Mouse (Mus musculus) intestine, postnatal 0 days (tissue): ENCODE results near the gene Mob2. TPM values are rescaled to one million over a fixed set of nuclear protein-coding genes. Genes with fewer than 3 reads are reported as not detected.

Experiments
- ATAC-seq: fragments of 200-750 bp; cut with Nextera tagmentation; 2 replicates; pipeline ENCODE4 v1.8.0; 2017; ENCODE audit warnings: mild to moderate bottlenecking, moderate TSS enrichment, moderate library complexity
- H3K27ac ChIP-seq: fragments of 300-500 bp; sonication (generic); 2 replicates; pipeline ENCODE4 v1.5.1; 2014; ENCODE audit warnings: mild to moderate bottlenecking, low read depth, low read length, moderate library complexity
- H3K27me3 ChIP-seq: fragments of 300-500 bp; sonication (generic); replicated peaks from 2 replicates; pipeline ENCODE4 v1.6.1; 2014; ENCODE audit warnings: low read length, mixed read lengths; ENCODE audit not compliant: control insufficient read depth, insufficient read depth
- H3K36me3 ChIP-seq: fragments of 300-500 bp; sonication (generic); 2 replicates; pipeline ENCODE4 v1.6.1; 2014; ENCODE audit warnings: mild to moderate bottlenecking, moderate library complexity; ENCODE audit not compliant: control insufficient read depth, insufficient read depth
- H3K4me1 ChIP-seq: fragments of 300-500 bp; sonication (generic); replicated peaks from 2 replicates; pipeline ENCODE4 v1.6.1; 2014; ENCODE audit warnings: antibody characterized with exemption, low read length, mixed read lengths; ENCODE audit not compliant: control insufficient read depth, insufficient read depth
- H3K4me2 ChIP-seq: fragments of 300-500 bp; sonication (generic); replicated peaks from 2 replicates; pipeline ENCODE4 v1.6.1; 2014; ENCODE audit warnings: low read depth, mild to moderate bottlenecking, moderate library complexity
- H3K4me3 ChIP-seq: fragments of 300-500 bp; sonication (generic); 2 replicates; pipeline ENCODE4 v1.5.1; 2014; ENCODE audit warnings: low read depth, low read length
- H3K9ac ChIP-seq: fragments of 300-500 bp; sonication (generic); 2 replicates; pipeline ENCODE4 v1.6.1; 2014; ENCODE audit warnings: mild to moderate bottlenecking, low read depth, low read length
- H3K9me3 ChIP-seq: fragments of 300-500 bp; sonication (generic); 2 replicates; pipeline ENCODE4 v1.6.1; 2016; ENCODE audit warnings: mixed run types; ENCODE audit not compliant: control insufficient read depth
- CTCF ChIP-seq: sonication (generic); IDR thresholded peaks from 2 replicates; pipeline ENCODE4 v1.5.1; 2016; ENCODE audit warnings: low read depth, mild to moderate bottlenecking, control low read depth, antibody characterized with exemption, moderate library complexity
- WGBS: fragments of 180-500 bp; shearing (Covaris S2); extraction: QIAGEN DNeasy Blood & Tissue Kit; methylation state at CpG from one replicate; pipeline ENCODE4 v1.1.7; 2014; 5-methylcytosine and 5-hydroxymethylcytosine counted together
- polyA plus RNA-seq: library from polyadenylated mRNA; unstranded; fragments of >200 nt; fragmentation: Nextera tagmentation; extraction: Ambion mirVana; gene quantifications from 2 replicates; pipeline ENCODE4 v1.2.1, GENCODE M21; 2015

The Mob2 gene
- polyA plus RNA-seq, 1 experiment from 2014 or later, result 54.7 TPM

GRCm38 (mm10) chr7:142082607-142083006, 21.7 kb upstream of the Mob2 start:
- 67% methylated on average over 16 of the region's 16 CpGs for WGBS
- H3K4me2 ChIP-seq, result no peak overlapping the region
- no peak overlapping the region for H3K9ac ChIP-seq
- no peaks in the 10 kb centered on the region for H3K4me1 ChIP-seq
- H3K27me3 ChIP-seq, result peaks cover 5% of the 10 kb centered on the region; the same call in 1 of the 2 replicates
- H3K9me3 ChIP-seq, result no peaks in the 10 kb centered on the region
- no peak overlapping the region for H3K4me3 ChIP-seq
- no peak overlapping the region for H3K27ac ChIP-seq
- ATAC-seq, result no peak
- peaks cover 28% of the 10 kb centered on the region; the same call in 1 of the 2 replicates for H3K36me3 ChIP-seq
- TF ChIP-seq CTCF, result no peak

GRCm38 (mm10) chr7:142082179-142082578, 21.3 kb upstream of the Mob2 start:
- H3K4me3 ChIP-seq, result no peak overlapping the region

GRCm38 (mm10) chr7:142081736-142082135, 20.9 kb upstream of the Mob2 start:
- 60% methylated on average over 17 of the region's 17 CpGs for WGBS
- TF ChIP-seq CTCF, result no peak
- Histone ChIP-seq H3K9ac (no peak overlapping the region), H3K27ac (no peak overlapping the region), H3K27me3 (peaks cover 5% of the 10 kb centered on the region; the same call in 1 of the 2 replicates), H3K4me2 (no peak overlapping the region), H3K4me1 (no peaks in the 10 kb centered on the region), H3K9me3 (no peaks in the 10 kb centered on the region), H3K4me3 (no peak overlapping the region), H3K36me3 (peaks cover 27% of the 10 kb centered on the region; the same call in 1 of the 2 replicates)
- no peak for ATAC-seq

More at GRCm38 (mm10) chr7:142082179-142082578, 21.3 kb upstream of the Mob2 start:
- ATAC-seq, result no peak
- no peak for TF ChIP-seq CTCF
- peaks cover 27% of the 10 kb centered on the region; the same call in 1 of the 2 replicates for H3K36me3 ChIP-seq
- no peaks in the 10 kb centered on the region for H3K9me3 ChIP-seq
- WGBS, result 49% methylated on average over 38 of the region's 38 CpGs
- H3K4me1 ChIP-seq, result no peaks in the 10 kb centered on the region
- peaks cover 5% of the 10 kb centered on the region; the same call in 1 of the 2 replicates for H3K27me3 ChIP-seq
- H3K27ac ChIP-seq, result no peak overlapping the region
- H3K9ac ChIP-seq, result no peak overlapping the region
- H3K4me2 ChIP-seq, result no peak overlapping the region

GRCm38 (mm10) chr7:142080876-142081275, 20.0 kb upstream of the Mob2 start:
- Histone ChIP-seq H3K9me3 (no peaks in the 10 kb centered on the region), H3K4me2 (no peak overlapping the region), H3K27me3 (peaks cover 5% of the 10 kb centered on the region; the same call in 1 of the 2 replicates), H3K36me3 (peaks cover 24% of the 10 kb centered on the region; the same call in 1 of the 2 replicates), H3K27ac (no peak overlapping the region), H3K4me3 (no peak overlapping the region), H3K4me1 (no peaks in the 10 kb centered on the region), H3K9ac (no peak overlapping the region)
- no peak for TF ChIP-seq CTCF
- no peak for ATAC-seq
- WGBS, result 63% methylated on average over 2 of the region's 2 CpGs

- Histone ChIP-seq H3K36me3 (peaks cover 24% of the 10 kb centered on the region; the same call in 1 of the 2 replicates), H3K9ac (no peak overlapping the region), H3K27ac (no peak overlapping the region), H3K4me2 (no peak overlapping the region), H3K9me3 (no peaks in the 10 kb centered on the region), H3K27me3 (peaks cover 5% of the 10 kb centered on the region; the same call in 1 of the 2 replicates), H3K4me3 (no peak overlapping the region), H3K4me1 (no peaks in the 10 kb centered on the region)
- TF ChIP-seq CTCF, result no peak
- 60% methylated on average over 5 of the region's 5 CpGs for WGBS
- no peak for ATAC-seq
These were observed 18.5 kb upstream of the Mob2 start for GRCm38 (mm10) chr7:142079365-142079764.

- H3K9ac ChIP-seq, result no peak overlapping the region
- H3K27me3 ChIP-seq, result no peaks in the 10 kb centered on the region
- no peak overlapping the region for H3K27ac ChIP-seq
- H3K4me2 ChIP-seq, result no peak overlapping the region
- H3K9me3 ChIP-seq, result no peaks in the 10 kb centered on the region
- no peak overlapping the region for H3K4me3 ChIP-seq
- H3K4me1 ChIP-seq, result no peaks in the 10 kb centered on the region
- WGBS, result 45% methylated on average over 3 of the region's 3 CpGs
- ATAC-seq, result no peak
- no peak for TF ChIP-seq CTCF
- peaks cover 12% of the 10 kb centered on the region; the same call in 1 of the 2 replicates for H3K36me3 ChIP-seq
These were observed 16.3 kb upstream of the Mob2 start for GRCm38 (mm10) chr7:142077138-142077537.
